Mouse (Mus musculus) liver, embryonic 16.5 days (tissue): ENCODE measurements around the gene Psmb5. TPM values are rescaled to one million over a fixed set of nuclear protein-coding genes. Genes with fewer than 3 reads are reported as not detected.

Experiments used
- ATAC-seq: fragments of 200-750 bp; cut with Nextera tagmentation; 2 replicates; pipeline ENCODE4 v1.8.0; 2017; ENCODE audit warnings: low read depth, mild to moderate bottlenecking, moderate number of reproducible peaks, moderate library complexity
- H3K27ac ChIP-seq: fragments of 300-500 bp; sonication (generic); 2 replicates; pipeline ENCODE4 v1.5.1; 2014; ENCODE audit warnings: mild to moderate bottlenecking, low read length
- H3K27me3 ChIP-seq: fragments of 300-500 bp; sonication (generic); 2 replicates; pipeline ENCODE4 v1.6.1; 2014; ENCODE audit warnings: low read depth, low read length, mixed read lengths; ENCODE audit not compliant: control insufficient read depth, insufficient read depth
- H3K36me3 ChIP-seq: fragments of 300-500 bp; sonication (generic); 2 replicates; pipeline ENCODE4 v1.6.1; 2014; ENCODE audit warnings: mild to moderate bottlenecking; ENCODE audit not compliant: control insufficient read depth, insufficient read depth
- H3K4me1 ChIP-seq: fragments of 300-500 bp; sonication (generic); 2 replicates; pipeline ENCODE4 v1.6.1; 2014; ENCODE audit warnings: low read depth, low read length, mixed read lengths; ENCODE audit not compliant: control insufficient read depth
- H3K4me2 ChIP-seq: fragments of 300-500 bp; sonication (generic); 2 replicates; pipeline ENCODE4 v1.6.1; 2014; ENCODE audit warnings: low read depth, low read length, mixed read lengths
- H3K4me3 ChIP-seq: fragments of 300-500 bp; sonication (generic); 2 replicates; pipeline ENCODE4 v1.5.1; 2014; ENCODE audit warnings: low read depth, mild to moderate bottlenecking, low read length
- H3K9ac ChIP-seq: fragments of 300-500 bp; sonication (generic); 2 replicates; pipeline ENCODE4 v1.6.1; 2014; ENCODE audit warnings: low read depth, low read length
- H3K9me3 ChIP-seq: fragments of 300-500 bp; sonication (generic); replicated peaks from 2 replicates; pipeline ENCODE4 v1.6.1; 2016; ENCODE audit warnings: low read length; ENCODE audit not compliant: control insufficient read depth
- WGBS: fragments of 180-500 bp; shearing (Covaris S2); extraction: QIAGEN DNeasy Blood & Tissue Kit; methylation state at CpG from one replicate; pipeline ENCODE4 v1.1.7; 2014; ENCODE audit not compliant: insufficient replicate concordance; 5-methylcytosine and 5-hydroxymethylcytosine counted together
- polyA plus RNA-seq: library from polyadenylated mRNA; unstranded; fragments of >200 nt; fragmentation: Nextera tagmentation; extraction: Ambion mirVana; gene quantifications from 2 replicates; pipeline ENCODE4 v1.2.1, GENCODE M21; 2015

Gene Psmb5
- 173 and 183 TPM in 2 replicates for polyA plus RNA-seq

GRCm38 (mm10) chr14:54617897-54618365, at the start of gene Psmb5:
Psmb5 (minus strand) TSS chr14:54618022.
- Histone ChIP-seq H3K27ac (peak within 1 kb of the TSS; percentile 40), H3K9ac (peak within 1 kb of the TSS; percentile 87), H3K4me1 (peaks cover 6% of the 10 kb centered on the region), H3K4me3 (peak within 1 kb of the TSS; percentile 82), H3K9me3 (no peaks in the 10 kb centered on the region), H3K4me2 (peak within 1 kb of the TSS; percentile 50), H3K36me3 (no peaks in the 10 kb centered on the region), H3K27me3 (no peaks in the 10 kb centered on the region)
- WGBS: 0% methylated on average over 25 of the region's 25 CpGs
- ATAC-seq: peak; percentile 87

GRCm38 (mm10) chr14:54664477-54665222, 46.8 kb upstream of the Psmb5 start:
- 82% methylated on average over 10 of the region's 10 CpGs for WGBS
- Histone ChIP-seq H3K4me2 (no peak overlapping the region), H3K36me3 (peaks cover 72% of the 10 kb centered on the region), H3K4me3 (no peak overlapping the region), H3K9ac (no peak overlapping the region), H3K4me1 (no peaks in the 10 kb centered on the region), H3K27ac (no peak overlapping the region), H3K27me3 (no peaks in the 10 kb centered on the region), H3K9me3 (no peaks in the 10 kb centered on the region)
- ATAC-seq: no peak

GRCm38 (mm10) chr14:54660009-54660408, 42.2 kb upstream of the Psmb5 start:
- no peaks in the 10 kb centered on the region for H3K27me3 ChIP-seq
- no peak for ATAC-seq

GRCm38 (mm10) chr14:54653496-54653895, 35.7 kb upstream of the Psmb5 start:
- Histone ChIP-seq H3K4me1 (peaks cover 23% of the 10 kb centered on the region), H3K4me3 (peak overlapping the region; percentile 74), H3K27me3 (no peaks in the 10 kb centered on the region), H3K9me3 (no peaks in the 10 kb centered on the region), H3K9ac (peak overlapping the region; percentile 77), H3K4me2 (peak overlapping the region; percentile 71), H3K36me3 (peaks cover 51% of the 10 kb centered on the region), H3K27ac (peak overlapping the region; percentile 63)
- ATAC-seq: peak; percentile 90
- 1% methylated on average over 12 of the region's 12 CpGs for WGBS

More at GRCm38 (mm10) chr14:54660009-54660408, 42.2 kb upstream of the Psmb5 start:
- 81% methylated on average over 2 of the region's 2 CpGs for WGBS
- peaks cover 75% of the 10 kb centered on the region for H3K36me3 ChIP-seq
- H3K27ac ChIP-seq: no peak overlapping the region
- H3K9me3 ChIP-seq: no peaks in the 10 kb centered on the region
- H3K4me2 ChIP-seq: no peak overlapping the region
- H3K4me3 ChIP-seq: no peak overlapping the region
- H3K9ac ChIP-seq: no peak overlapping the region
- H3K4me1 ChIP-seq: no peaks in the 10 kb centered on the region

GRCm38 (mm10) chr14:54652787-54653186, 35.0 kb upstream of the Psmb5 start:
- Histone ChIP-seq H3K27ac (no peak overlapping the region; the same call in 1 of the 2 replicates), H3K27me3 (no peaks in the 10 kb centered on the region), H3K4me1 (peaks cover 23% of the 10 kb centered on the region), H3K4me2 (peak overlapping the region; percentile 71), H3K36me3 (peaks cover 51% of the 10 kb centered on the region), H3K9me3 (no peaks in the 10 kb centered on the region), H3K9ac (peak overlapping the region; percentile 77), H3K4me3 (peak overlapping the region; percentile 74)
- 0% methylated on average over 7 of the region's 7 CpGs for WGBS
- no peak for ATAC-seq

- Histone ChIP-seq H3K4me2 (no peak overlapping the region), H3K27ac (no peak overlapping the region), H3K27me3 (no peaks in the 10 kb centered on the region), H3K36me3 (peaks cover 47% of the 10 kb centered on the region), H3K4me3 (no peak overlapping the region), H3K9ac (no peak overlapping the region), H3K9me3 (no peaks in the 10 kb centered on the region), H3K4me1 (peaks cover 23% of the 10 kb centered on the region)
- WGBS: 65% methylated on average over 4 of the region's 4 CpGs
- ATAC-seq: no peak
These were observed 33.7 kb upstream of the Psmb5 start for GRCm38 (mm10) chr14:54651556-54651955.

- no peak overlapping the region for H3K4me3 ChIP-seq
- H3K36me3 ChIP-seq: peaks cover 50% of the 10 kb centered on the region
- H3K27me3 ChIP-seq: no peaks in the 10 kb centered on the region
- 53% methylated on average over 23 of the region's 23 CpGs for WGBS
- peaks cover 23% of the 10 kb centered on the region for H3K4me1 ChIP-seq
- peak; percentile 54 for ATAC-seq
- no peak overlapping the region for H3K27ac ChIP-seq
- no peaks in the 10 kb centered on the region for H3K9me3 ChIP-seq
- no peak overlapping the region for H3K9ac ChIP-seq
- H3K4me2 ChIP-seq: no peak overlapping the region
These were observed 33.0 kb upstream of the Psmb5 start for GRCm38 (mm10) chr14:54650621-54651454.

- peaks cover 16% of the 10 kb centered on the region for H3K4me1 ChIP-seq
- no peak for ATAC-seq
- no peaks in the 10 kb centered on the region for H3K9me3 ChIP-seq
- H3K36me3 ChIP-seq: peaks cover 72% of the 10 kb centered on the region
- no peak overlapping the region for H3K27ac ChIP-seq
- WGBS: 37% methylated on average over 4 of the region's 4 CpGs
- H3K4me2 ChIP-seq: no peak overlapping the region
- H3K9ac ChIP-seq: no peak overlapping the region
- H3K4me3 ChIP-seq: no peak overlapping the region
- H3K27me3 ChIP-seq: no peaks in the 10 kb centered on the region
These were observed 30.1 kb upstream of the Psmb5 start for GRCm38 (mm10) chr14:54647900-54648299.
